Mouse (Mus musculus): ENCODE results near the gene Taar5.

DNA sequence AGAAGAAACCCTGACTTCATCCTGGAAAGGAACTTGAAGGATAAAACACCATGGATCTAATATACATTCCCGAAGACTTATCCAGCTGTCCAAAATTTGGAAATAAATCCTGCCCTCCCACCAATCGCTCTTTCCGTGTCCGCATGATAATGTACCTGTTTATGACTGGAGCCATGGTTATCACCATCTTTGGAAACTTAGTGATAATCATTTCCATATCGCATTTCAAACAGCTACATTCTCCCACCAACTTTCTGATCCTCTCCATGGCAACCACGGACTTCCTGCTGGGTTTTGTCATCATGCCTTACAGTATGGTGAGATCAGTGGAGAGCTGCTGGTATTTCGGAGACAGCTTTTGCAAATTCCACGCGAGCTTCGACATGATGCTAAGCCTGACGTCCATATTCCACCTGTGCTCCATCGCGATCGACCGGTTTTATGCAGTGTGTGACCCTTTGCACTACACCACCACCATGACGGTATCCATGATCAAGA is 20.9 kb upstream of the Taar5 start, which contains the start of gene Taar3:
- TF ChIP-seq CTCF (IDR thresholded peaks at IDR 0.05; ENCODE audit: borderline replicate concordance, control insufficient read depth, extremely low read depth, insufficient read depth, low read length, poor library complexity) (no peak), POLR2A (IDR thresholded peaks at IDR 0.05; ENCODE audit: control insufficient read depth, extremely low read depth, insufficient read depth, low read length, poor library complexity) (no peak)

Measured in thymus, adult 2 months (tissue).